Mouse (Mus musculus): ENCODE data around the gene Gpc1.
A peak's percentile ranks its signal among the peaks of the same experiment; 100 is the strongest.

The Gpc1 gene

DNA sequence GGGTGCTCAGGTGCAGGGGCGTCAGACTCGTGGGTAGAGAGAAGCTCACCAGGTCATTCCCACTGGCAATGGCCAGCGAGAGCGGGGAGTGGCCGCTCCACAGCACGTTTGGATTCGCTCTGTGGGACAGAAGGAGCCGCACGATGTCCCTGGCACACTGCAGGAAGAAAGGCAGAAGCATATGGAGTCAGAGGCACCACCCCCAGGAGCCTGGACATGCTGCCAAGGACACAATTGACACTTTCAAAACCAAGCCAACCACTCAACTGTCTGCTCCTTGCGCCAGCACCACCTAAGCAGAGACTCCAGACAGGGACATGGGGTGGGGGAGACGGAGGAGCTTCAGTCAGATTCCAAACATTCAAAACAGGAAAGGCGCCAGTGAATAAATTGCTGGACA lies 47.8 kb downstream of the Gpc1 start:
- no peak for DNase-seq (ENCODE audit: low spot score)

DNA sequence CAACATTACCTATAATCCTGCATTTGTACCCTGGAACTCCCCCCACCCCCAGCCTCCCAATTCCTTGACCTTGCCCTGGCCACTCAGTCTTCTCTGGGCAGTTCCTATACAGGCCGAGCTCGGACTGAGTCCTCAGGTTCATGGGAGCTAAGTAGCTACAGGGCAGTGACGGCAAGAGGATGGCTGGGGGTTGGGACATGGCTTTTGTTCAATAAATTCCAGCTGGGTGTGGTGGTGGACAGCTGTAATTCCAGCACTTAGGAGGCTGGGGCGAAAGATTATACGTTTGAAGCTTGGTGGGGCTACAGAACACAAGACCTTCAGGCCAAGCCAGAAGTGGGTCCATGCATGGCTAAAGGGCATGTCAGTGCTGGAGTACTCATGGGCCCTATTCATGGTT lies 48.7 kb downstream of the Gpc1 start:
- DNase-seq (ENCODE audit: low spot score): no peak

DNA sequence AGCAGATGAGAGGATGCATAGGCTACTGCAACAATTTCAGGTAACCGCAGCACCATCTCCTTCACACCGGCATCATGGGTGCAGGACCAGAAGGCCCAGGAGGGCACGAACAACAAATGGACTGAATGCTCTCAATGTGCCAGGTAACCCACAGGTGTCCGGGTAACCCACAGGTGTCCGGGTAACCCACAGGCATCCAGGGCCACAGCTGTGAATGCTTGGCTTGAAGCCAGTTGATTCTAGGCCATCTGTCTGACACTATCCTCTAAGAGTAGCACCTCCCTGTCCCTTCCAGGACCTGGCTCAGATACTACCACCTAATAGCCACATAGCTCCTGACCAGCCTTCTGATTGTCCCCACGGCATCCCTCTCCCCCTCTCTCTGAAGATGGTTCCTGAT lies 50.5 kb downstream of the Gpc1 start:
- no peak for DNase-seq (ENCODE audit: low spot score)

DNA sequence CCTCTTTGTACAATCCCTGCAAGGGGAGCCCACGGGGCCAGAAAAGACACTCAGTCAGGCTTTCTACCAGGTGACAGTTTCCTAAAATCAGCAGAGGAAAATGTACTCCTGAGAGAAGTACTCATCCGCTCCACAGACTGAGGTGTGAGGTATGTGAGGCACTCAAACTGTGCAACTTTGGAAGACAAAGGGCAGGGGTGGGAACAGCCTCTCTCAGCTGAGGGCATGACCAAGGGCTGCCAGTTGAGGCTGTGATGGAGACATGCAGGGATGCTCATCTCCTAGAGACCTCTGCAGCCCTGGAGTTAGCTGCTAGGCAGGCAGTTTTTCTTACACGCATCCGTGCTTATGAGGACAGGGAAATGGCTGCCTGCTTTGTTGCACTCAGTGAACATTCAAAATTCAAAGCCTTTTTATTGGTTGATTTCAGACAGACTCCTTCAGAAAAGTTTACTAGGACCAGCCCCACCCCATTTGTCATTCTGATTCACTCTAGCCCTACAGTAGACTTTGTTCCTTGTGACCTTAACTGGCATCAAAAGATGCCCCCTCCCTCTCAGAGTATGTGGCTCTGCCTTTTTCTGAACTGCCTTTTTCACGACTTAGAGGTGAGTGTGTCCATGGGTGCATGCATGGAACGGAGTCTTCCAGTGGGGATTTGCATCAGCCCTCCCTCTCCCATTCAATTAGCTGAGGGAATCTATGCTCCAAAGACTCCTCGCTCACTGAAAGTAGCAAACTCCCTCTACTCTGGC lies 57.6 kb downstream of the Gpc1 start:
- no peak for DNase-seq (ENCODE audit: low spot score)

DNA sequence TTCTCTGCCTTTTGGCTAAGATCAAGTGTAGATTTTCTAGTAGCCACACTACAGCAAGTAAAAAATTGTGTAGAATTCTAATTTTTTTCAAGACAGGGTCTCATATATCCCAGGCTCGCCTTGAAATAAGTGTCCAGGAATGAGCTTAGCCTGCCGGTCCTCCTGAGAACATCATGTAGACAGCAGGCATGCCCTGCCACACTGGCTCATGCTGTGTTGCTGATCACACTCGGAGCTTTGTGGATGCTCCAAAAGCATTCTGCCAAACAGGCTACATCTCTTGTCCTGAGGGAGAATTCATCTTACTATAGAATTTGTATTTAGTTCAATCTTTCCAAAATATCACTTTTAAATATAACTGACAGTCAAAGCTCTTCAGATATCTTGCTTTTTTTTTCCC lies 61.3 kb downstream of the Gpc1 start:
- DNase-seq (ENCODE audit: low spot score): no peak

DNA sequence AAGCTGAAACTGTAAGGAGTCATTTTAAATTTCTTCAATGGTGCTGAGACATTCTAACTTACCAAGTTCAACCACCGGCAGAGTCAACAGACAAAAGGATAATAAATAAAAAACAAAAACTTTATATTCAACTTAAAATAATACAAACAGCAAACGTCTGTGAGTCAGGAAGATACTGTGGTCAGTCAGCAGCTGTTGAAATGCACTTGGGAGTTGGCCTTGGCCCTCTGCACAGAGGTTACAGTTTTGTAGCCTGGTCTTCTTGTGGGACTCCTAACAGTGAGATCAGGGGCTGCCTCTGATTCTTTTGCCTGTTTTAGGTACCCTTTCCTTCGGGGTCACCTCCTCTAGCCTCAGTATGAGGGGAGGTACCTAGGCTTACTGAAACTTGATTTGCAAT lies 62.5 kb downstream of the Gpc1 start:
- DNase-seq (ENCODE audit: low spot score): no peak

DNA sequence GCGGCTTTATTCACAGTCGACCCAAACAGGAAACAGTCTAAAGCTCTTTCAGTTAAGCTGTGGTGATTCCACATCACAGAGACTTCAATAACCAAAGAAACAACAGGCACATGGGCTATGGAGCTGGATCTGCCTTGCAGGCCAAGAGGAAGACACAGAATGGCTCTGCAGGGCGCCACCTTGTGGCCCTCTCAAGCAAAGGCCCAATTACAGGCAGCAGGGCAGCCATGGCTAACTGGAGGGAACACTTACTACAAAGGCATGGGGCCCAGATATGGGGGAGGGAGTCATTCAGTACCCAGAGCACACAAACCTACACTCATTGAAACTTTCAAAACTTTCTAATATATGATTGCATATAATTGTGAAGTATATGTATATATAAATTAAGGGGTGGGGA lies 63.6 kb downstream of the Gpc1 start:
- peak; percentile 64 for DNase-seq (ENCODE audit: low spot score)

DNA sequence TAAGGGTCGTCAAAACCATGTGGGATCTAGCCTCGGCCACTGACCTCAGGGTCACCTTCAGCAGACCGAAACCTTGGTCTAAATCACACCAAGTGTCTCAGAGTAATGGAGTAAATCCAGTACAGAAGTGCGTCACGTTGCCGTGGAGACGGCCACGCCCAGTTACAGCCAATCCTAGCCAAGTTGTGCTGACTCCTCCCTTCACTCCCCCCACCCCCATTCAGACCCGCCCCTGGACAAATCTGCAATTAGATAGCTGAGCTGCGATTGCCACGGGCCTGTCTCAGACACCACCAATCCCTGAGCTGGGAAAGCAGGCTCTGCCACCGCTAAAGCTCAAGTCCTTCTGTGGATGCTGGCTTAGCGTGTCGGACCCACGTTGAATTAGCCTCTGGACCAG lies 71.3 kb downstream of the Gpc1 start, which contains the start of gene Ankmy1:
Gene Ankmy1 (minus strand): TSS at position 121 of the 400 bp plus-strand sequence.
- peak; percentile 41 for DNase-seq (ENCODE audit: low spot score)

DNA sequence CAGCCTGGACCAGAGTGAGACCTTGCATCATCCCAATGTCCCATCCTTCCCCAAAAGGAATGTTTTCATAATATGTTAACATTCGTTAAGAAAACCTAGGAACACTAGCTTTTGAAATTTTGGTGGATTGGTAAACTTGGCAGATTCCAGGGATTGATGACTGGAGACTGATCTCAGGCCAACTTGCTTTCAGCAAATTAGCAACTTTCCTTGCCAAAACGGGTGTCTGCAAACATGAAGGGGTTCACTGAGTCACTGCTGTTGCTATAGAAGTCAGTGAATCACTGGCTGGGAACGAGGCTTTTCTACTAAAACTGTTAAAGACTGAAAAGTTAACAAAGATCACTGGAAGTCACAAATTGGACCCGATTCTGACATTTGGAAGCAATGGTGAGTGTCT lies 72.2 kb downstream of the Gpc1 start:
- DNase-seq (ENCODE audit: low spot score): no peak

DNA sequence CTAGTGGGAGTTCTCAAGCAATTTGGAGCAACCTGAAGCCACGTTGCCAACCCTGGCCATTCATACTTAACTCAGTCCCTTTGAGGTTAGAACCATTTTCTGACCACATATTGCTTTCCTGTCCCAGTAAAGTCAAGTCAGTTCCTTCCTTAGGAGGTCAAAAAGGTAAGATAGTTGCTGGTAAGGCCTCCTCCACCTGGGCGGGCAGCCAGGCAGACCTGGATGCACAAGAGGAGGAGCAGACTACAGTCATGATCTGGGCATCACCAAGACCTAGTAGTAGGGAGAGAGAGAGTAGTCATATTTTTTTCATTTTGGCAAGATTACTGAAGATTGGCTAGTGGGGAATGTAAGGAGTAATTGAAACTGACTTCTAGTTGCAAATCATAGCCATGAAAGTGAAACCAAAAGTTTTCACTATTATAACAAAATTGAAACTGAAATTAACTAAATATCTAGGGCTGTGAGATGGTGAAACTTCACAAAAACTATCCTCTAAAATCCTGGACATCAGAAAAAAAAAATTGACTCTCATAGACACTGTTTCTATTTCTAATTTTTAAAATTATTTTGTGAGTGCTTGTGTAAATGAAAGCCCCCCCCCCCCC lies 74.4 kb downstream of the Gpc1 start:
- no peak for DNase-seq (ENCODE audit: low spot score)

DNA sequence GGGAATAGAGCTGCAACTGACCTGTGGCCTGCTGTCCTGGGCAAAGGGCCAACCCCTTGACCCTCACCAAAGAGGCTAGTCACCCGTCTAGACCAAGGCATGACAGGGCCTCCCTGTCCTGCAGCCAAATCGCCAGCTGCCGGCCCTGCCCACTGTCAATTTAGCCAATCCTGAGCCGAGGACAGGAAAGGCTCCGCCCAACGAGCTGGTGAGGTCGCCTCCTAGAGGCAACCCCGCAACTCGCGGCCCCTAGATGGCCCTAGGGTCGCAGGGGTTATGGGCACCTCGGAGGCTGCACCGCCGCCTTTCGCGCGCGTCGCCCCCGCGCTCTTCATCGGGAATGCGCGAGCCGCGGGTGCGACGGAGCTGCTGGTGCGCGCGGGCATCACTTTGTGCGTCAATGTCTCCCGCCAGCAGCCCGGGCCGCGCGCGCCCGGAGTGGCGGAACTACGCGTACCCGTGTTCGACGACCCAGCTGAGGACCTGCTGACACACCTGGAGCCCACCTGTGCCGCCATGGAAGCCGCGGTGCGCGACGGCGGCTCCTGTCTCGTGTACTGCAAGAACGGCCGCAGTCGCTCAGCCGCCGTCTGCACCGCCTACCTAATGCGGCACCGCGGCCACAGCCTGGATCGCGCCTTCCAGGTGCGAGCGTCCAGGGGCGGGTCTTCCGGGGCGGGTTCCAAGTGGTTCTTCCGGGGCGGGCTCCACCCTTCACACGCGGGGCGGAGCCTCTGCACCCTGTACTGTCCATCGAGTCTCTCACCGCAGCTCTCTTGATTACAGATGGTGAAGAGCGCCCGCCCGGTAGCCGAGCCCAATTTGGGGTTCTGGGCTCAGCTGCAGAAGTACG lies 75.6 kb downstream of the Gpc1 start, which contains the start of gene Dusp28:
Gene Dusp28 (plus strand): TSS at position 203 of the 853 bp plus-strand sequence.
- DNase-seq (ENCODE audit: low spot score): peak; percentile 76

DNA sequence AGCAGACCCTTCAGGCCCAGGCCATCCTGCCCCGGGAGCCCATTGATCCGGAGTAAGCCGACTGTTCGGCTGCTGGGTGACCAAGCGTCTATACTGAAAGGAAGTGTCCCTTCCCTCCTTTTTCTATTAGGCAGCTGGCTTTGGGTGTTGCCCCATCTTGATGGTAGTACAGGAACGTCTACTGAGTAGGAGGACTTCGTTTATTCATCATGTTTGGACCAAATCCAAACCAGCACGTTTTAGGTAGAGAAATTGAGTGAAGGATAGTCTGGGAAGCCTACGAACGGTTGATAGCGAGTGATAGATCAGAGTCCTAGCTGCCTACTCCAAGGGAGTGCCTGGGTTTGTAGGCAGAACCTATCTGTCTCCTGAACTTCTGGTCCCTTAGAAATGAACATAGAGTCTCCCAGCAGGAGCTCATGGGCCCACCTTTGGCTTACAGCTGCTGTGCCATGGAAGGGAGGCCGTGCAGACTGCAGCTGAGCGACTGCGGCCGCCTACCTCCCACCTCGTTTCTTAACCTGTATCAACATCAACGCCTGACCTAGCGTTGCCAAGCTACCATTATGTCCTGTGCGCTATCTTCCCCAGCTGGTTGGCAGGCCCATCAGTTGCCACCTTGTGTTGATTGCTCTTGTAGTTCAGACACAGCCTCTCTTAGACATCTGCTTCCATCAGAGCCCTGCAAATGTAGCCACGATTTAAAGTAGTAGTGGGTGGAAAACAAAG lies 76.4 kb downstream of the Gpc1 start:
- DNase-seq (ENCODE audit: low spot score): no peak

DNA sequence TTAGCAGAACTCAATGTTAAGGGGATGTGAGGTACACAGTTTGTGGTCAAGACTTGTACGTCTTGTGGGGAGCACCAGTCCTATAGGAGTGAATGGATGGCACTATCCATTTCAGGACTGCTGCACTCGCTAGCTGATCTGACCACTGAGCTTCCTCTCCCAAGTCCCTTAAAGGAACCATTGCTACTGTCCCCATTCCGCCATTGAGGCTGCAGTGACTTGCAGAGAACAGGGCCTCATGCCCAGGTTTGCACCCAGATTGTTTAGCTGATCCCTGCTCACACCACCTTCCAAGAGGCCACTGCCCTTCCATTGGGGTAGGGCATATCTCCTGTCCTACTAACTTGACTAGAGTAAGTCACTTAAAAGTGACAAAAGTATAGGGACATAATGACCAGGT lies 77.2 kb downstream of the Gpc1 start:
- DNase-seq (ENCODE audit: low spot score): no peak

DNA sequence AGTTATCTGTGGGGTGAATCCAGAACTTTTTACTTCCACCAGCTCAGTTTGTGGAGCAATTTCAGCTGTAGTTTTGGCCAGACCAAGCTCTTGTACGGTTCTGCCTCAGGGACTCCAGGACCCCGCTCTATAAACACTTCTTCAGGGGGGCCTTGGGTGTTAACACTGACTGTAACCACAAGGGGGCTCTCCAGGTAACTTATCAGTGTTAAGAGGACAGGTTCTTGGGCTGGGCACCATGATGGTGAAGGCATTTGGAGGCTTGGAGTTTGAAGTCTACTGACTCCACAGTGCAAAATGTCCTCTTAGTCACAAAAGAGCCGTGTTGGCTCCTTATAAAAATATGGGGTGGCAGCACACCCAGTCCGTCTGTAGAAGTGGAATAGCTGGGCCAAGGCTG lies 77.6 kb downstream of the Gpc1 start:
- no peak for DNase-seq (ENCODE audit: low spot score)
